Mouse (Mus musculus) adrenal gland, postnatal 10 days (tissue): ENCODE measurements at regions not wholly inside any gene's neighbourhood (a gene's known extent, or its start where the extent isn't known, plus 50 kb on each side); places are given as distances from the start of the nearest gene placed in this dataset.
A peak's percentile ranks its signal among the peaks of the same experiment; 100 is the strongest.

Source experiments
- DNase-seq: peaks from one replicate; pipeline ENCODE4 v3.0.0; 2021; ENCODE audit warnings: mixed read lengths

- DNase-seq, result peak; percentile 76
Observed at GRCm38 (mm10) chr1:79917426-79918150, 56.6 kb upstream of the Serpine2 start.
